Mouse (Mus musculus) G1E (cell line): Measurements from ENCODE around the gene Mdm4. TPM values are rescaled to one million over a fixed set of nuclear protein-coding genes. Genes with fewer than 3 reads are reported as not detected.

ENCODE experiments used
- ATAC-seq: 2 replicates; pipeline ENCODE4 v1.8.0; 2016; ENCODE audit warnings: mild to moderate bottlenecking; ENCODE audit not compliant: insufficient number of reproducible peaks, poor library complexity, low FRiP score, severe bottlenecking; ENCODE audit errors: extremely low read depth
- DNase-seq: peaks from one replicate; pipeline ENCODE4 v3.0.0; 2012; ENCODE audit warnings: low spot score
- H3K27me3 ChIP-seq: 2 replicates; pipeline ENCODE4 v1.6.1; 2012; ENCODE audit warnings: mild to moderate bottlenecking, low read length, inconsistent platforms; ENCODE audit not compliant: insufficient read depth
- H3K36me3 ChIP-seq: replicated peaks from 2 replicates; pipeline ENCODE3; 2012; ENCODE audit warnings: mild to moderate bottlenecking, inconsistent platforms
- H3K4me1 ChIP-seq: 2 replicates; pipeline ENCODE4 v1.6.1; 2012; ENCODE audit warnings: low read depth, low read length, inconsistent platforms, mixed read lengths; ENCODE audit not compliant: insufficient read depth
- H3K4me3 ChIP-seq: 2 replicates; pipeline ENCODE4 v1.5.1; 2012; ENCODE audit warnings: low read depth, mild to moderate bottlenecking, inconsistent platforms, low read length, moderate library complexity, mixed read lengths
- H3K9me3 ChIP-seq: replicated peaks from 2 replicates; pipeline ENCODE4 v1.6.1; 2012; ENCODE audit warnings: inconsistent platforms
- CTCF ChIP-seq: IDR thresholded peaks from 2 replicates; pipeline ENCODE4 v1.5.1; 2012; ENCODE audit warnings: low read depth, low read length, inconsistent platforms, mixed read lengths
- GATA1 ChIP-seq: IDR thresholded peaks from 2 replicates; pipeline ENCODE4 v1.6.1; 2012; ENCODE audit warnings: borderline replicate concordance, low read length, inconsistent platforms, mixed read lengths
- GATA2 ChIP-seq: IDR thresholded peaks from 2 replicates; pipeline ENCODE4 v1.6.1; 2012; ENCODE audit warnings: low read depth, low read length, inconsistent platforms, borderline replicate concordance
- POLR2AphosphoS5 ChIP-seq: IDR thresholded peaks from 2 replicates; pipeline ENCODE4 v1.6.1; 2012; ENCODE audit warnings: low read depth, low read length, inconsistent platforms; ENCODE audit not compliant: insufficient replicate concordance
- TAL1 ChIP-seq: conservative IDR thresholded peaks from 2 replicates; pipeline ENCODE4 v1.6.1; 2012; ENCODE audit warnings: low read depth, low read length, inconsistent platforms, mixed read lengths
- polyA plus RNA-seq: library from polyadenylated mRNA; stranded (reverse); fragments of >175 nt; gene quantifications from 2 replicates; pipeline ENCODE4 v1.2.3, GENCODE M21; 2012
- total RNA-seq, 2 experiments: library from RNA; stranded (forward) in 1 of 2; stranded (reverse) in 1 of 2; fragments of 200-1000 nt in 1 of 2; fragments of >200 nt in 1 of 2; fragmentation: Nextera tagmentation in 1 of 2; gene quantifications; 2 replicates each; pipeline ENCODE4 v1.2.3; 2014 to 2017

Mdm4 gene
- total and polyA plus RNA-seq, 3 experiments: 87.3 to 378 (median 219) TPM

DNA sequence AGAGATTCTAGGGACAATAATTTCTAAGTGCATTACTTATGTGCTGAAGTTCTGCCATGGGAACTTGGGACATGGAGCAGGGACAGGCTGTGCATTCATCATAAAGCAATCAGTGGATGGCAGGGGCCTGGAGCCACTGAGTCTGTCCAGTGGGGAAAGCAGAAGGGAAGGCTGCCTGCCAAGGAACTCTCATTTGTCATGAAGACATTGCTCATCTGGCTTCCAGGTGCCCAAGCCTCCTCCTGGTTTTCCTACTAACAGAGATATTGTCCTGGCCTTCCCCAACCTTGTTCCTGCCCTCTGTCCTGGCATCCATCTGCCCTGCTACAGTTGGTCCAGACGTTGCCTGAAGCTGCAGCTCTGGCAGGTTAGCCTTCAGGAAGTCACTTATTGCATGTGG lies 53.0 kb downstream of the Mdm4 start:
- Histone ChIP-seq H3K4me1 (no peaks in the 10 kb centered on the region), H3K36me3 (peaks cover 57% of the 10 kb centered on the region), H3K4me3 (no peak overlapping the region), H3K9me3 (no peaks in the 10 kb centered on the region), H3K27me3 (peaks cover 7% of the 10 kb centered on the region; the same call in 1 of the 2 replicates)
- DNase-seq (no peak), ATAC-seq (no peak)
- TF ChIP-seq GATA2 (no peak), GATA1 (no peak), POLR2AphosphoS5 (no peak)

DNA sequence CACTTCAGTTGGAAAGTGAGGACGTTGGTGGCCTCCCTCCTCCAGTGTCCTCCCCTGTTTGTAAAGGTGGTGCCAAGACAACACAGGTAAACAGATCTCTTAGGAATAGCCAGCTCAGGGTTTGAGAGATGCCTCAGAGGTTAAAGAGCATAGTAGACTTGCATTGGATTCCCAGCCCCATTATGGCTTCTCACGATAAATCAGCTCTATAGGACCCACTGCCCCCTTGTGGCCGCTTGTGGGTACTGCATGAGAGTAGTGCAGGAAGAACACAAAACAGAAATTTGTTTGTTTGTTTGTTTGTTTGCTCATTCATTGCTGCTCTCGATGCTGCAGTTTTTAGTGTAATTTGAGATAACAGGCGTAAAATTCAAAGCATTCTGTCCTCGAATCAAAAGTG lies 61.7 kb downstream of the Mdm4 start:
- DNase-seq: peak; percentile 40
- ATAC-seq: 0 out of 2 replicates have a peak, but pooled peaks have one; percentile 22
- H3K9me3 ChIP-seq: peaks cover 8% of the 10 kb centered on the region; the same call in 1 of the 2 replicates
- 0 out of 2 replicates have a peak, but pooled peaks cover 2% of the 10 kb centered on the region for H3K4me1 ChIP-seq
- H3K4me3 ChIP-seq: no peak overlapping the region
- TF ChIP-seq CTCF (peak; percentile 98), GATA1 (no peak)
- H3K36me3 ChIP-seq: no peaks in the 10 kb centered on the region
- peaks cover 34% of the 10 kb centered on the region for H3K27me3 ChIP-seq

DNA sequence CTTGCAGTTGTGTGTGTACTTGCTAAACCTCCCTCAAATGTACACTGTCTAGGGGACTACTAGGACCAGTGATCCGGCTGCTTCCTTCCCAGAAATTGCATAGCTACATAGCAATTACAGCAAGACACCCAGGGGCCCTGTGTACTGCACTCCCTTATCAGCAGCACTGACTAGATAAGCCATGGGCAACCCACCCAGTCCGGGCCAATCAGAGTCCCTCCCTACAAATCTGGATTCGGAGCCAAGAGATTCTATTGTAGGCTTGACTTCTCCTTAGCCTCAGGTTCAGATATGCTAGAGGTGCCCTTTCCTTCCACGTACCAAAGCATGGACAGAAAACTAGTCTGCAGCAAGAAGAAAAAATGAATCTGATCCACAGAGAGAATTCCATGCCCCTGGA lies 65.7 kb downstream of the Mdm4 start:
- TF ChIP-seq GATA2: no peak
- no peak for TF ChIP-seq CTCF
- TF ChIP-seq POLR2AphosphoS5: no peak
- no peak for TF ChIP-seq TAL1
- TF ChIP-seq GATA1: no peak
- H3K4me1 ChIP-seq: 0 out of 2 replicates have a peak, but pooled peaks cover 2% of the 10 kb centered on the region
- no peaks in the 10 kb centered on the region for H3K36me3 ChIP-seq
- no peaks in the 10 kb centered on the region for H3K9me3 ChIP-seq
- DNase-seq: no peak
- H3K4me3 ChIP-seq: no peak overlapping the region
- ATAC-seq: no peak
- H3K27me3 ChIP-seq: peaks cover 22% of the 10 kb centered on the region

DNA sequence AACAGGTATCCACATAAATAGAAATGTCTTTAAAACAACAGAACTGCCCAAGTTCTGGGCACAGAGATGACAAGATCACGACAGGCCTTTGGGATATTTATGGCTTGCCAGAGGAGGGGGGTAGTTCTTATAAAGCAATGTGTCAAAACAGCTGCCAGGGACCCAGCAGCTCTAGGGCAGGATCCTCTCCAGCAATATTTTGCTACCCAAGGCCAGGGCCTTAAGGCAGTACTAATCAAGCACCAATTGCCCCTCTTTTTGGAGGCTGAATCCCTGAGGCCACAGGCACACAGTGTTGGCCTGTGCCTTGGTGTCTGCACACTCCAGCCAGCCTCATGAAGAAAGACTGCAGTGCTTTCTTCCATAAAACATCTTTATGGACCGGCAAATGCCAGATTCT lies 66.3 kb downstream of the Mdm4 start:
- TF ChIP-seq GATA2 (no peak), POLR2AphosphoS5 (no peak), GATA1 (no peak), CTCF (no peak), TAL1 (no peak)
- H3K9me3 ChIP-seq: no peaks in the 10 kb centered on the region
- ATAC-seq: no peak
- no peak overlapping the region for H3K4me3 ChIP-seq
- no peaks in the 10 kb centered on the region for H3K36me3 ChIP-seq
- no peak for DNase-seq
- H3K27me3 ChIP-seq: peaks cover 22% of the 10 kb centered on the region
- 0 out of 2 replicates have a peak, but pooled peaks cover 2% of the 10 kb centered on the region for H3K4me1 ChIP-seq

DNA sequence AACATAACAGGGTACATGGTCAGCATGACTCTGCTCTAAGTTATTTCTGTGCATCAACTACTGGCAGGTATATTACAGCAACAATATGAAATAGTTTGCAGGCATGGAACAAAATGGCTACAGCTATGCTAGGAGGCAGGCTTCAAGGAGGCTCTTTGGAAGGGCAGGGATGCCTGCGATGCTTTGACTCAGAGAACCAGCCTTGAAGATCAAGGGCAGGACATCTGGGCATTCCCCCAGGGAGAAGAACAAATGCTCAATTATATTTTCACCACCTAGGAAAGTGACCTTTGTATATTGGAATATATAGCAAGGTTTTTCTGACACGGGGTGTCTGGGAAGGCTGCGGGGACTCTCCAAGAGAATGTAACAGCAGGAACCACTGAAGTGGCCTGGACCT lies 68.6 kb downstream of the Mdm4 start:
- Histone ChIP-seq H3K27me3 (peaks cover 28% of the 10 kb centered on the region), H3K4me1 (no peaks in the 10 kb centered on the region), H3K36me3 (no peaks in the 10 kb centered on the region), H3K9me3 (no peaks in the 10 kb centered on the region), H3K4me3 (no peak overlapping the region)
- no peak for ATAC-seq
- no peak for TF ChIP-seq CTCF
- no peak for TF ChIP-seq GATA1
- TF ChIP-seq TAL1: no peak
- TF ChIP-seq GATA2: no peak
- DNase-seq: no peak

DNA sequence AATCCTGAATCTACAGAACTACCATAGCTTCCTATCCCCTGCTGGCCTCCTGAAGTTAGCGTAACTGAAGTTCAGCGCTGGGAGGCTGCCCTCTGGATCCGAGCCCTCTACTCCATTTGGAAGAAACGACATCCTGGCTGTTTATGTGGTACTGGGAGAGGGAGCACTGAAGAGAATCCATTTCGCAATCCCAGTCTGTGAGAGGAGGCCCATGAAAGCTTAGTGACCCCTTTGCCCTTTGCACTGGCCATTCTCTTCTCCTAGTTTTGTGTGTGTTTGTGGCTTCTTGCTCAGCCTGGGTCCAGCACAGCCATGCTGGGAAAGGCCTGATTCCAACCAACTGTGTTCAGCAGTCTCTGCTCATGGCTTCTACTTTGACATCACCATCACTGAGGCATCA lies 73.6 kb downstream of the Mdm4 start:
- Histone ChIP-seq H3K4me3 (no peak overlapping the region), H3K9me3 (no peaks in the 10 kb centered on the region), H3K4me1 (no peaks in the 10 kb centered on the region), H3K36me3 (no peaks in the 10 kb centered on the region), H3K27me3 (peaks cover 34% of the 10 kb centered on the region)
- TF ChIP-seq CTCF (no peak), GATA1 (no peak), GATA2 (no peak), TAL1 (no peak), POLR2AphosphoS5 (no peak)
- no peak for DNase-seq
- no peak for ATAC-seq

DNA sequence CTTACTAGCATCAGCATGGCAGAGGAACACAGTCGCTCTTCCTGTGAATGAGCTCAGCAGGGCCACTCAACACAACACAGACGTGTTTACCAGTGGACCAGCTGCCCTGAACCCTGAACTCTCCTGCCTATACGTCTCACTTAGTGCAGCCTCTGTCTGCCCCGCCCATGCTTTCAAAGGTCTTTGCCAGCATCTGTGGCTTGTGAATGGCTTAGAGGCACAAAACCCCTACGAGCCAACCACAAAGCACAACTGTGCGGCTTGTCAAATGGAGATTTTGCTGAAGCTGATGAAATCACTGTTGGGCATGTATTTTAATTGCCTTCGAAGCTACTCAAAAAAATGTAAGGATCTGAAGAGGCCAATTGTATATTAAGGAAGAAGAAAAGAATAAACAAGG lies 82.5 kb downstream of the Mdm4 start:
- DNase-seq (no peak), ATAC-seq (no peak)
- no peak for TF ChIP-seq CTCF
- no peak for TF ChIP-seq POLR2AphosphoS5
- TF ChIP-seq GATA1: no peak
- TF ChIP-seq GATA2: no peak
- no peak for TF ChIP-seq TAL1
- no peak overlapping the region for H3K4me3 ChIP-seq
- no peaks in the 10 kb centered on the region for H3K4me1 ChIP-seq
- no peaks in the 10 kb centered on the region for H3K36me3 ChIP-seq
- H3K27me3 ChIP-seq: peaks cover 13% of the 10 kb centered on the region
- no peaks in the 10 kb centered on the region for H3K9me3 ChIP-seq
